In the genomic region with DNA sequence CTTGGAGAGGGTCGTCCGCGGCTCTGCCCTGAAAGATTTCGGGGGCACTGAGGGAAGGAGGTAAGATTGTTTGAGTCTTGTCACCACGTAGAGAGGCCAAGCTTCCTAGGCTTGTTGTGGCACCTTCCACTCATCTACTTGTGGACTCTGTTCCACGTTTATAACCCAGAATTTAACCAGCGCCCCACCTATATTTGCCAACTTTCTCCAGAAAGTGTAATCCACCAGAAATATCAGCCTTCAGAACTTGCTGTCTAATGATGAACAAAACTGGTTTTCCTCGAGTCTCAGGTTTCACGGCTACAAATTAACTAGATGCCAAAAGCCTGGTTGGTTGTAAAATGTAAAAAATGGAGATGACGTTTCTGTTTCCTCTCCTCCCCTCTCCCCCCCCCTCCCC, we compare ENCODE assay signal across 8 mouse cellular contexts. TPM values are rescaled to one million over a fixed set of nuclear protein-coding genes. Genes with fewer than 3 reads are reported as not detected.
DNase-seq lines count a peak whose midpoint lies in the region; ATAC-seq lines count a peak whose summit lies in the region.

No protein-coding gene starts in this region.

- H3K4me3 ChIP-seq in kidney, embryonic 14.5 days (ENCODE audit: low read length): peak overlapping the region; percentile 55
- H3K4me3 ChIP-seq in embryonic facial prominence, embryonic 11.5 days (ENCODE audit: low read depth, low read length): peak overlapping the region; percentile 44
- H3K4me3 ChIP-seq in intestine, embryonic 15.5 days (replicated peaks): peak overlapping the region; percentile 48
- H3K4me3 ChIP-seq in midbrain, embryonic 16.5 days (ENCODE audit: low read depth, low read length): peak overlapping the region; percentile 45

- no peak; the same call in 1 of the 2 replicates for ATAC-seq in kidney, embryonic 14.5 days (ENCODE audit: low FRiP score, low TSS enrichment)
- ATAC-seq in embryonic facial prominence, embryonic 11.5 days (replicated peaks; ENCODE audit: insufficient number of reproducible peaks, low FRiP score, low TSS enrichment, low read depth): peak; percentile 3; the same call in 1 of the 2 replicates
- ATAC-seq in intestine, embryonic 15.5 days: peak; percentile 86
- no peak for ATAC-seq in midbrain, embryonic 16.5 days

- peak overlapping the region; percentile 96 for H3K27ac ChIP-seq in kidney, embryonic 14.5 days (ENCODE audit: low read depth, low read length)
- H3K27ac ChIP-seq in embryonic facial prominence, embryonic 11.5 days (replicated peaks; ENCODE audit: low read depth, low read length): peak overlapping the region; percentile 70
- peak overlapping the region; percentile 93 for H3K27ac ChIP-seq in intestine, embryonic 15.5 days
- peak overlapping the region; percentile 54 for H3K27ac ChIP-seq in midbrain, embryonic 16.5 days (ENCODE audit: low read length)

- H3K9ac ChIP-seq in kidney, embryonic 14.5 days (ENCODE audit: low read depth, low read length): peak overlapping the region; percentile 61
- peak overlapping the region; percentile 66 for H3K9ac ChIP-seq in embryonic facial prominence, embryonic 11.5 days (replicated peaks; ENCODE audit: low read length)
- peak overlapping the region; percentile 44 for H3K9ac ChIP-seq in intestine, embryonic 15.5 days
- peak overlapping the region; percentile 63 for H3K9ac ChIP-seq in midbrain, embryonic 16.5 days (ENCODE audit: low read depth, low read length)

- peak overlapping the region; percentile 78 for H3K4me2 ChIP-seq in kidney, embryonic 14.5 days (replicated peaks; ENCODE audit: low read depth, low read length)
- peak overlapping the region; percentile 69 for H3K4me2 ChIP-seq in embryonic facial prominence, embryonic 11.5 days (ENCODE audit: low read depth, low read length)
- peak overlapping the region; percentile 95 for H3K4me2 ChIP-seq in intestine, embryonic 15.5 days (replicated peaks)
- H3K4me2 ChIP-seq in midbrain, embryonic 16.5 days (ENCODE audit: low read length): peak overlapping the region; percentile 57

- H3K27me3 ChIP-seq in kidney, embryonic 14.5 days (ENCODE audit: control insufficient read depth, insufficient read depth, low read length): no peaks in the 10 kb centered on the region
- H3K27me3 ChIP-seq in embryonic facial prominence, embryonic 11.5 days (ENCODE audit: control insufficient read depth, insufficient read depth, low read length): no peaks in the 10 kb centered on the region
- no peaks in the 10 kb centered on the region for H3K27me3 ChIP-seq in intestine, embryonic 15.5 days (replicated peaks)
- no peaks in the 10 kb centered on the region for H3K27me3 ChIP-seq in midbrain, embryonic 16.5 days (ENCODE audit: control insufficient read depth, insufficient read depth, low read depth, low read length)

- WGBS in kidney, embryonic 14.5 days: 3% methylated on average over 10 of the region's 10 CpGs
- 7% methylated on average over 10 of the region's 10 CpGs for WGBS in embryonic facial prominence, embryonic 11.5 days
- 3% methylated on average over 10 of the region's 10 CpGs for WGBS in intestine, embryonic 15.5 days
- 4% methylated on average over 10 of the region's 10 CpGs for whole genome bisulfite sequencing in midbrain, embryonic 16.5 days

- DNase-seq in kidney, adult 18-20 months: no peak
- DNase-seq in embryonic facial prominence, embryonic 11.5 days (ENCODE audit: low spot score): peak; percentile 53
- no peak for DNase-seq in gastrocnemius, postnatal 10 days
- no peak for DNase-seq in right cerebral cortex, postnatal 4 days
- no peak for DNase-seq in urinary bladder, adult 18-20 months (ENCODE audit: low spot score in 2 of 2)

- H3K4me1 ChIP-seq in kidney, embryonic 14.5 days (ENCODE audit: control insufficient read depth, insufficient read depth, low read length): no peaks in the 10 kb centered on the region
- no peaks in the 10 kb centered on the region for H3K4me1 ChIP-seq in embryonic facial prominence, embryonic 11.5 days (ENCODE audit: control insufficient read depth, insufficient read depth, low read length)
- H3K4me1 ChIP-seq in intestine, embryonic 15.5 days (replicated peaks): 0 out of 2 replicates have a peak, but pooled peaks cover 5% of the 10 kb centered on the region
- peaks cover 14% of the 10 kb centered on the region for H3K4me1 ChIP-seq in midbrain, embryonic 16.5 days (ENCODE audit: control insufficient read depth, insufficient read depth, low read length)

- H3K36me3 ChIP-seq in kidney, embryonic 14.5 days (ENCODE audit: control insufficient read depth, insufficient read depth, low read length): peaks cover 11% of the 10 kb centered on the region
- H3K36me3 ChIP-seq in embryonic facial prominence, embryonic 11.5 days (replicated peaks; ENCODE audit: control insufficient read depth, insufficient read depth, low read depth, low read length): no peaks in the 10 kb centered on the region
- no peaks in the 10 kb centered on the region for H3K36me3 ChIP-seq in intestine, embryonic 15.5 days
- H3K36me3 ChIP-seq in midbrain, embryonic 16.5 days (ENCODE audit: control insufficient read depth, insufficient read depth, low read length): peaks cover 22% of the 10 kb centered on the region

- no peaks in the 10 kb centered on the region for H3K9me3 ChIP-seq in kidney, embryonic 14.5 days (ENCODE audit: control insufficient read depth, low read length)
- no peaks in the 10 kb centered on the region for H3K9me3 ChIP-seq in embryonic facial prominence, embryonic 11.5 days (replicated peaks; ENCODE audit: control insufficient read depth, low read length)
- no peaks in the 10 kb centered on the region for H3K9me3 ChIP-seq in intestine, embryonic 15.5 days
- H3K9me3 ChIP-seq in midbrain, embryonic 16.5 days (replicated peaks; ENCODE audit: control insufficient read depth, low read length, poor library complexity, severe bottlenecking): no peaks in the 10 kb centered on the region

RNA-seq across cellular contexts. Expression of a gene that starts 0.4 kb away (rescaled TPM):
- polyA plus RNA-seq in kidney, embryonic 14.5 days (2014; fragmentation: Nextera tagmentation; extraction: Ambion mirVana): 10.0 and 14.7 TPM in 2 replicates
- polyA plus RNA-seq in embryonic facial prominence, embryonic 11.5 days (2014; fragmentation: Nextera tagmentation; extraction: Ambion mirVana): 13.2 and 13.9 TPM in 2 replicates
- 6.4 and 7.0 TPM in 2 replicates for polyA plus RNA-seq in intestine, embryonic 15.5 days (2015; fragmentation: Nextera tagmentation; extraction: Ambion mirVana)
- polyA plus RNA-seq in midbrain, embryonic 16.5 days (2015; fragmentation: Nextera tagmentation; extraction: Ambion mirVana): 43.5 and 48.4 TPM in 2 replicates
- total RNA-seq in gastrocnemius, postnatal 10 days (2021): 1 to 10 TPM; 2.1 to 2.8 TPM

RNA-seq across cellular contexts. Expression of a gene that starts 0.6 kb away (rescaled TPM):
- 0.20 and 0.40 TPM in 2 replicates for polyA plus RNA-seq in kidney, embryonic 14.5 days (2014; fragmentation: Nextera tagmentation; extraction: Ambion mirVana)
- polyA plus RNA-seq in embryonic facial prominence, embryonic 11.5 days (2014; fragmentation: Nextera tagmentation; extraction: Ambion mirVana): 0.21 TPM in 2 replicates
- 0.27 and 0.29 TPM in 2 replicates for polyA plus RNA-seq in intestine, embryonic 15.5 days (2015; fragmentation: Nextera tagmentation; extraction: Ambion mirVana)
- 0.80 and 0.87 TPM in 2 replicates for polyA plus RNA-seq in midbrain, embryonic 16.5 days (2015; fragmentation: Nextera tagmentation; extraction: Ambion mirVana)
- total RNA-seq in gastrocnemius, postnatal 10 days (2021): under 1 TPM in 1 of 2 experiments, not detected in 1; 0.23 TPM

RNA-seq across cellular contexts. Expression of a gene that starts 19.0 kb away (rescaled TPM):
- 3.0 and 3.8 TPM in 2 replicates for polyA plus RNA-seq in kidney, embryonic 14.5 days (2014; fragmentation: Nextera tagmentation; extraction: Ambion mirVana)
- 2.0 and 2.1 TPM in 2 replicates for polyA plus RNA-seq in embryonic facial prominence, embryonic 11.5 days (2014; fragmentation: Nextera tagmentation; extraction: Ambion mirVana)
- 3.2 and 3.4 TPM in 2 replicates for polyA plus RNA-seq in intestine, embryonic 15.5 days (2015; fragmentation: Nextera tagmentation; extraction: Ambion mirVana)
- 17.4 and 20.7 TPM in 2 replicates for polyA plus RNA-seq in midbrain, embryonic 16.5 days (2015; fragmentation: Nextera tagmentation; extraction: Ambion mirVana)
- total RNA-seq in gastrocnemius, postnatal 10 days (2021): 10 to 100 TPM; 15.8 to 19.4 TPM

RNA-seq across cellular contexts. Expression of a gene that starts 31.8 kb away (rescaled TPM):
- 0.46 and 0.81 TPM in 2 replicates for polyA plus RNA-seq in kidney, embryonic 14.5 days (2014; fragmentation: Nextera tagmentation; extraction: Ambion mirVana)
- 0.55 and 0.85 TPM in 2 replicates for polyA plus RNA-seq in embryonic facial prominence, embryonic 11.5 days (2014; fragmentation: Nextera tagmentation; extraction: Ambion mirVana)
- polyA plus RNA-seq in intestine, embryonic 15.5 days (2015; fragmentation: Nextera tagmentation; extraction: Ambion mirVana): 0.50 and 1.1 TPM in 2 replicates
- 35.7 and 40.9 TPM in 2 replicates for polyA plus RNA-seq in midbrain, embryonic 16.5 days (2015; fragmentation: Nextera tagmentation; extraction: Ambion mirVana)
- total RNA-seq in gastrocnemius, postnatal 10 days (2021): under 1 TPM; 0.49 to 0.88 TPM

RNA-seq across cellular contexts. Expression of a gene that starts 36.5 kb away (rescaled TPM):
- 49.7 and 61.8 TPM in 2 replicates for polyA plus RNA-seq in kidney, embryonic 14.5 days (2014; fragmentation: Nextera tagmentation; extraction: Ambion mirVana)
- polyA plus RNA-seq in embryonic facial prominence, embryonic 11.5 days (2014; fragmentation: Nextera tagmentation; extraction: Ambion mirVana): 31.0 and 33.8 TPM in 2 replicates
- polyA plus RNA-seq in intestine, embryonic 15.5 days (2015; fragmentation: Nextera tagmentation; extraction: Ambion mirVana): 57.5 and 63.7 TPM in 2 replicates
- 19.5 and 20.8 TPM in 2 replicates for polyA plus RNA-seq in midbrain, embryonic 16.5 days (2015; fragmentation: Nextera tagmentation; extraction: Ambion mirVana)
- 10 to 100 TPM; 17.4 to 22.2 TPM for total RNA-seq in gastrocnemius, postnatal 10 days (2021)

Comparison
In these comparisons a context has a peak if more than half of its experiments do, and no peak if none do; other contexts are left out.
1. ATAC-seq: peak in embryonic facial prominence, embryonic 11.5 days (single experiment) and intestine, embryonic 15.5 days (single experiment); none in kidney, embryonic 14.5 days (single experiment) and midbrain, embryonic 16.5 days (single experiment).
2. Peak in every context shown above with its lines, with median percentiles within 50 percentile points of each other: H3K27ac ChIP-seq, H3K4me2 ChIP-seq, H3K4me3 ChIP-seq and H3K9ac ChIP-seq.